Mouse (Mus musculus) right cerebral cortex, postnatal 4 days (tissue): ENCODE measurements at regions not wholly inside any gene's neighbourhood (a gene's known extent, or its start where the extent isn't known, plus 50 kb on each side); places are given as distances from the start of the nearest gene placed in this dataset.
"Not testable (repeated sequence)": the region's sequence is repeated elsewhere in the genome, so short reads cannot be mapped to it uniquely, and the experiment has no call there.

Experiments
- DNase-seq: peaks from one replicate; pipeline ENCODE4 v3.0.0-alpha.2; 2022

GRCm38 (mm10) chr8:52444366-52444765 is 1067.2 kb upstream of the Aga start:
- no peak for DNase-seq

GRCm38 (mm10) chr8:52451761-52452160 is 1059.8 kb upstream of the Aga start:
- not testable (repeated sequence) for DNase-seq

- no peak for DNase-seq
Observed at GRCm38 (mm10) chr8:52455617-52456016, 1055.9 kb upstream of the Aga start.

GRCm38 (mm10) chr8:52456271-52456670 is 1055.3 kb upstream of the Aga start:
- DNase-seq = no peak

GRCm38 (mm10) chr8:52502396-52502795 is 1009.1 kb upstream of the Aga start:
- DNase-seq = no peak

- no peak for DNase-seq
Observed at GRCm38 (mm10) chr8:52511790-52512189, 999.7 kb upstream of the Aga start.

GRCm38 (mm10) chr8:52543364-52543763 is 968.2 kb upstream of the Aga start:
- no peak for DNase-seq

GRCm38 (mm10) chr8:52571166-52571832 is 940.2 kb upstream of the Aga start:
- peak; percentile 32 for DNase-seq
